Mouse (Mus musculus) adipocyte (in vitro differentiated cells): ENCODE data around the gene Pim3.

Source experiments
- DNase-seq: peaks from one replicate; pipeline ENCODE4 v3.0.0-alpha.2; 2016; ENCODE audit warnings: low spot score

Pim3 gene

GRCm38 (mm10) chr15:88881253-88882044, 19.5 kb downstream of the Pim3 start:
- DNase-seq: no peak

- DNase-seq: peak; percentile 67
Observed at GRCm38 (mm10) chr15:88882851-88883250, 20.9 kb downstream of the Pim3 start.

- DNase-seq: no peak
Observed at GRCm38 (mm10) chr15:88883342-88883741, 21.4 kb downstream of the Pim3 start.

GRCm38 (mm10) chr15:88885376-88885775, 23.4 kb downstream of the Pim3 start:
- DNase-seq: no peak

- no peak for DNase-seq
Observed at GRCm38 (mm10) chr15:88889032-88889431, 27.0 kb downstream of the Pim3 start.

GRCm38 (mm10) chr15:88889994-88890393, 28.0 kb downstream of the Pim3 start:
- DNase-seq: no peak

- DNase-seq: no peak
Observed at GRCm38 (mm10) chr15:88890751-88891675, 29.0 kb downstream of the Pim3 start.

- DNase-seq: no peak
Observed at GRCm38 (mm10) chr15:88891676-88892040, 29.7 kb downstream of the Pim3 start.

- peak; percentile 68 for DNase-seq
Observed at GRCm38 (mm10) chr15:88892252-88892651, 30.3 kb downstream of the Pim3 start.

GRCm38 (mm10) chr15:88892876-88893275, 30.9 kb downstream of the Pim3 start:
- DNase-seq: no peak

GRCm38 (mm10) chr15:88895119-88895518, 33.1 kb downstream of the Pim3 start:
- DNase-seq: no peak

- no peak for DNase-seq
Observed at GRCm38 (mm10) chr15:88895891-88896290, 33.9 kb downstream of the Pim3 start.

- peak; percentile 52 for DNase-seq
Observed at GRCm38 (mm10) chr15:88896341-88896980, 34.5 kb downstream of the Pim3 start.

GRCm38 (mm10) chr15:88902200-88902875, 40.4 kb downstream of the Pim3 start:
- peak; percentile 89 for DNase-seq

- peak; percentile 55 for DNase-seq
Observed at GRCm38 (mm10) chr15:88903086-88903485, 41.1 kb downstream of the Pim3 start.

- DNase-seq: no peak
Observed at GRCm38 (mm10) chr15:88904056-88904811, 42.2 kb downstream of the Pim3 start.

GRCm38 (mm10) chr15:88906347-88906746, 44.4 kb downstream of the Pim3 start:
- no peak for DNase-seq

- no peak for DNase-seq
Observed at GRCm38 (mm10) chr15:88915046-88915445, 53.1 kb downstream of the Pim3 start.
